Mouse (Mus musculus) kidney, embryonic 16.5 days (tissue): ENCODE data around the gene Arhgap21. TPM values are rescaled to one million over a fixed set of nuclear protein-coding genes. Genes with fewer than 3 reads are reported as not detected.
A peak's percentile ranks its signal among the peaks of the same experiment; 100 is the strongest.

Experiments
- ATAC-seq: fragments of 200-750 bp; cut with Nextera tagmentation; 2 replicates; pipeline ENCODE4 v1.8.0; 2017; ENCODE audit warnings: moderate TSS enrichment; ENCODE audit not compliant: low FRiP score, low TSS enrichment
- H3K27ac ChIP-seq: fragments of 300-500 bp; sonication (generic); 2 replicates; pipeline ENCODE4 v1.5.1; 2014; ENCODE audit warnings: low read length
- H3K27me3 ChIP-seq: fragments of 300-500 bp; sonication (generic); 2 replicates; pipeline ENCODE4 v1.6.1; 2014; ENCODE audit warnings: low read length, control low read depth, mixed read lengths; ENCODE audit not compliant: insufficient read depth
- H3K36me3 ChIP-seq: fragments of 300-500 bp; sonication (generic); 2 replicates; pipeline ENCODE4 v1.6.1; 2014; ENCODE audit warnings: low read length, control low read depth, mixed read lengths; ENCODE audit not compliant: insufficient read depth
- H3K4me1 ChIP-seq: fragments of 300-500 bp; sonication (generic); 2 replicates; pipeline ENCODE4 v1.6.1; 2014; ENCODE audit warnings: low read length, control low read depth, mixed read lengths; ENCODE audit not compliant: insufficient read depth
- H3K4me2 ChIP-seq: fragments of 300-500 bp; sonication (generic); replicated peaks from 2 replicates; pipeline ENCODE4 v1.6.1; 2014; ENCODE audit warnings: low read depth, low read length
- H3K4me3 ChIP-seq: fragments of 300-500 bp; sonication (generic); 2 replicates; pipeline ENCODE4 v1.5.1; 2014; ENCODE audit warnings: mild to moderate bottlenecking, low read length
- H3K9ac ChIP-seq: fragments of 300-500 bp; sonication (generic); replicated peaks from 2 replicates; pipeline ENCODE4 v1.6.1; 2014; ENCODE audit warnings: low read length
- H3K9me3 ChIP-seq: fragments of 300-500 bp; sonication (generic); 2 replicates; pipeline ENCODE4 v1.6.1; 2016; ENCODE audit warnings: low read length, control low read depth
- WGBS: fragments of 180-500 bp; shearing (Covaris S2); extraction: QIAGEN DNeasy Blood & Tissue Kit; methylation state at CpG from one replicate; pipeline ENCODE4 v1.1.7; 2014; 5-methylcytosine and 5-hydroxymethylcytosine counted together
- polyA plus RNA-seq: library from polyadenylated mRNA; unstranded; fragments of >200 nt; fragmentation: Nextera tagmentation; extraction: Ambion mirVana; gene quantifications from 2 replicates; pipeline ENCODE4 v1.2.1, GENCODE M21; 2015

Gene Arhgap21
- polyA plus RNA-seq, 1 experiment from 2014 or later, result 9.2 TPM

DNA sequence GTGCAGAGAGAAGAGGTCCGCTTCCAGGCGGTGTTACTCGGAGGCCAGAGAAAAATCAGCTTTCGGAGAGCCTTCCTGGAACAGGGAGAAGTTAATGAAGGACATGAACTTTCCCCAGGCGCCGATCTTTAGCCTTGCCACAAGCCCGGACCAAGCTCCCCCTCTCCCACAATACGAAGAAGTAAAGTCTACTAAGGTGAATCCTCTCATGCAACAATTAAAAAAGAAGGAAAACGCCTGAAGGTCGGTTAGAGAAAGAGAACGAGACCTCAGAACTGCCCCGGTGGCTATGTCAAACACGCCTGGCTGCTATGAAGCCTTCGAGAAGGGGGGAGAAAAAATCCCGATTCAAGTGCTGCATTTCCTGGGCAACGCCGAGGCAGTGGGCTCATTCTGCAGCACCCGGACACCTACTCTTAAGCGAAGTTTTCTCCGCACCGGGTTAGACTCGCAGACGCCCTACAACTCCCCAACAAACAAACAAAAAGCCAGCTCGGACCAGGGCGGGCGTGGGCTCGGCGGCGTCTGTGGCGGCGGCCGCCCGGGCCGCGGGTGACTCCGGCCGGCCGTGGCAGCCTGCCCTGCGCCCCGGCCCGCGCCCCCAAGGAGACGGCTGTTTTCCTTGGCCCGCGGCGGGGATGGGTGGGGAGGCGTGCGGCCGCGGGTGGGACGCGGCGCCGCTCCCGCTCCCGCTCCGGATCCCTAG is 882 bp downstream of the Arhgap21 start:
- Histone ChIP-seq H3K4me2 (peak overlapping the region; percentile 91), H3K27me3 (no peaks in the 10 kb centered on the region), H3K9me3 (no peaks in the 10 kb centered on the region), H3K4me3 (peak overlapping the region; percentile 87), H3K9ac (peak overlapping the region; percentile 97), H3K36me3 (no peaks in the 10 kb centered on the region), H3K4me1 (peaks cover 24% of the 10 kb centered on the region), H3K27ac (peak overlapping the region; percentile 94)
- under 1% methylated on average over 53 of the region's 57 CpGs for WGBS
- ATAC-seq, result peak; percentile 5; the same call in 1 of the 2 replicates

DNA sequence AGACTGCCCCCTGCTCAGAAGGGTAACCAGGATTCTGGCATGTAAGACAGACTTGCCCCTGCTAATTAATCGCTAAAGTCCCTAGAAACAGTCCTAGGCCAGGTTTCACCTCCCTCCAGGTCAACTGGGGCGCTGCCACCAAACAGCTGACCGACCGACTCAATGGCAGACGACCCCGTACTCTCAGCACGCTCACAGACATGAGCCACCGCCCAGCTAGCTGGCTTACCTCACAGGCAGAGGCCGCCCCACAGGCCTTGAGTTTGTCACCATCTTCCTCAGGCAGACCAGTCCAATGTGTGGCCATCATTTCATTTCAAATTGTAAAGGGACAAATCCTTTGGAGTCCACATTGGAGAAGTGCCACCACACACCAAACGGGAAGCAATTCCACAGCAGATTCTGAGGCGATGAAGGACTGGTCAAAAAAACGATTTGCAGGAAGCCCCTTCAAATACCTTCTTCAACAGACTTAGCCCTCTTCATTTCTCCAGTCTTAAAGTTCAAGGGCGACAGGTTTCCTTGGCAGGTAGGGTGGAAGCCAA is 1.5 kb downstream of the Arhgap21 start:
- Histone ChIP-seq H3K36me3 (no peaks in the 10 kb centered on the region), H3K4me2 (peak overlapping the region; percentile 91), H3K27me3 (no peaks in the 10 kb centered on the region), H3K4me3 (peak overlapping the region; percentile 87), H3K9ac (peak overlapping the region; percentile 97), H3K27ac (peak overlapping the region; percentile 94), H3K4me1 (peaks cover 27% of the 10 kb centered on the region), H3K9me3 (no peaks in the 10 kb centered on the region)
- no peak for ATAC-seq
- 2% methylated on average over 13 of the region's 13 CpGs for WGBS

DNA sequence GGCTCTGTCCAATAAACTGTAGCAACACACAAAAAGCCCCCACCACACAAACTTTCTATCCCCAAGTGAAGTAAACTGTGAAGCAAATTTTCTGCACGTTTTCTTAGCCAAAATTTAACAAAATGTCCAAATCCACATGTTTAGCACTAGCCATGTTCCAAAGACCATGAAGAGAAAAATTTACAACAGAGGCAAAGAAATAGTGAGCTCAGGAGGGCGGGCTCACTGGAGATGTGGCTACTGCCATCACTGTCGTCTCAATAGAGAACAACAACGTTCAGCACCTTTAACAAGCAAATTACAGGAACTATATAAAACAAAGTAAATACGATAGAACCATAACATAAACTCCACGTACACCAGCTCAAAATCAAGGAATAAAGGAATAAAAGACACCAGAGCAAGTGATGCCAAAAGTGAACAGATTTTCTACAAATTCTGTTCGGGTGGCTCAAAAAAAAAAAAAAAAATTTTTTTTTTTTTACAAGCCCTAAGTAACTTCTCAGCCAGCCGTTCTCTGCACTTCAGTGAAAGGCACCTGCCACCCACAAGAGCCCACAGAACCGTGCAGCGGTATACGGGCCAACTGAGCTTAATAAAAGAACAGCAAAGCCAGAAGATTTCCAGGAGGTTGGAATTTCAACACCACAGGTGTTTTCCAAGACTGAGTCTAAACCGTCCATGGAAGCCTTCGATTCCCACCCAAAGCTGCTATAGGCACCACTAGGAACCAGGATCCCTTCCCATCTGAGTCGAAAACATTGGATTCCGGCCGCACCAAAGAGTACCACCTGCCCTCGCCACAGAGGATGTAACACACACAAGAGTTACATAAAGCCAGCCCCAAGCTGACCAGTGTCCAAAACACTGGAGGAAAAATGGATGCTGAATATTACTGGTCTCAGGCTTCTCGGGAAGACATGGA is 2.2 kb downstream of the Arhgap21 start:
- Histone ChIP-seq H3K9ac (peak overlapping the region; percentile 97), H3K27me3 (no peaks in the 10 kb centered on the region), H3K4me3 (peak overlapping the region; percentile 87), H3K9me3 (no peaks in the 10 kb centered on the region), H3K36me3 (no peaks in the 10 kb centered on the region), H3K4me2 (peak overlapping the region; percentile 91), H3K4me1 (peaks cover 31% of the 10 kb centered on the region), H3K27ac (no peak overlapping the region)
- WGBS, result 33% methylated on average over 18 of the region's 18 CpGs
- no peak for ATAC-seq

DNA sequence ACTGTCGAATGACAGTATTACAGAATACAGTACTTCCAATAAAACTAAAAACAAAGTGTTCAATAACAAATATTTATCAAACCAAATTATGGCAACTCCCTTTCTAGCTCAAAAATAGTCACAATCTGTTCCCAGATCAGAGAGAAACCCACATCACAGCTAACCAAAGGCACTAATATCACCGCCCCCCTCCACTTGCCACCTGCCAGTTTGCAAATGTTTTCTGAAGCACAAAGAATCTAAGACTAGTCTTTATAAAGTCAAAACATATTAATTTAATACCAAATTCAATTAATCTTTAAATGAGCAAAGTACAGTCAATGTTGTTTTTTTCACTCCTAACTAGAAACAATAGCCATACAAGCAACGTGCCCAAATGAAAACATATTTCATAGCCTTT is 3.3 kb downstream of the Arhgap21 start:
- Histone ChIP-seq H3K4me2 (peak overlapping the region; percentile 91), H3K27ac (no peak overlapping the region), H3K9me3 (no peaks in the 10 kb centered on the region), H3K4me3 (no peak overlapping the region), H3K36me3 (no peaks in the 10 kb centered on the region), H3K9ac (no peak overlapping the region), H3K27me3 (no peaks in the 10 kb centered on the region), H3K4me1 (peaks cover 37% of the 10 kb centered on the region)
- no peak for ATAC-seq
- WGBS, result 72% methylated on average over 3 of the region's 3 CpGs

DNA sequence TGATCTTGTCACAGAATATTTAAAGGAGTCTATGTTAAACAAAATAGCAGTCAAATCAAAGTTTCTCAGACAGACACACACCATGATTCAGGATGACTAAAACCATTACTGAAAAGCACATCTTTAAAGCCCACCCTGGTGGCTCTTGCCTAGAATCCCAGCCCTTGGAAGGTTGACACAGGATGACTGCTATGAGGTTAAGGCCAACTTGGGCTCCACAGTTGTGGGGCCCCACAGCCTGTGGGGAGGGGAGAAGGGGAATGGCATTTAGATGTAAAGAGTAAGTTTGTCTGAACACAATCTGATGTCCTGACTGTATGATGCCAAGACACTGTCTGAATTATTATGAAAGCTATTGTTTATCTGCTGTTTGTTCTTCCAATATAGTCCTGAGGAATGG is 4.2 kb downstream of the Arhgap21 start:
- Histone ChIP-seq H3K27ac (no peak overlapping the region), H3K9me3 (no peaks in the 10 kb centered on the region), H3K27me3 (no peaks in the 10 kb centered on the region), H3K36me3 (no peaks in the 10 kb centered on the region), H3K9ac (no peak overlapping the region), H3K4me1 (peaks cover 32% of the 10 kb centered on the region), H3K4me3 (no peak overlapping the region), H3K4me2 (no peak overlapping the region)
- no peak for ATAC-seq

DNA sequence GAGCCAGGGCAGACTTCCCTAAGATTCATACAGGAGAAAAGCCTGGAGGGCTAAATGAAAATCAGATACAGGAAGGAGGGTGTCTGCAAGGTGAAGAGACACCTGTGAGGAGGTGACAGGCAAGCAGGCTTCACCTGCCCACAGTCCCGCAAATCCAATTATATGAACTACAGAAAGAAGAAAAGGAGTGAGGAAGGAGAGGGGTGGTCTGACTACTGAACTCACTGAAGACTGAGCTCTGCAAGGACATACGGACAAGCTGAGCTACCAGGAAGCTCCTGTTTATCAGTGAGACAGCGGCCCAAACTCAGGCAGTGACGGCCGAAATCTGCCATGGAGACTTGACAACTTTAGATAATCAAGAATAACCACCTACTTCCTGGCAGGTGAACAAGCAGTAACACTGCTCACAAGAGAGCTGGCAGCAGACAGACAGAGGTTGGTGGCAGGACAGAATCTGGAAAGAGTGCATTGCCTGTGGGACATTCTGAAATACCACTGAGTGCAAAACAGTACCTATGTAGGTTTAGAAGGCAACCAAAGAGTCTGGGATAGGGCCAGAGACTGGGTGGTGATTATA is 5.4 kb downstream of the Arhgap21 start:
- Histone ChIP-seq H3K36me3 (no peaks in the 10 kb centered on the region), H3K9me3 (no peaks in the 10 kb centered on the region), H3K27ac (no peak overlapping the region), H3K4me3 (no peak overlapping the region), H3K4me1 (peaks cover 32% of the 10 kb centered on the region), H3K27me3 (no peaks in the 10 kb centered on the region), H3K4me2 (no peak overlapping the region), H3K9ac (no peak overlapping the region)
- no peak for ATAC-seq
- WGBS, result 89% methylated on average over 5 of the region's 5 CpGs

DNA sequence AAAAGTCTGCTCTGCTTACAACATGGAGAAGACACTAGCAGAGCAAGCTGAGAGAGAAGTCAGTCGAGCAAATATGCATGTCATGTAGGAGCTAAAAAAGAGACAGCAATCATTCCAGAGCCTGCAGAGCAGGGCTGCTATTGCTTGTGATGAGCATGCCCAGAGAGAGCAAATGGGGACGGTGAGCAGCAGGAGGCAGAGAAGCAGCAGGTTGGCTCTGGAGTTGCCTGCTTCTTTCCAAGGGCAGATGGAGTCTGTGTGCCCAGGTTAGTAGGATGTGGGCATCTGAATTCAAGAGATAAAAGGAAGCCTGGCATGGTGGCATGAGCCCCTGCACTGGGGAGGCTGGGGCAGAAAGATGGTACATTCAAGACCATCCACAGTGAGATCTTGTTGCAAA is 6.4 kb downstream of the Arhgap21 start:
- Histone ChIP-seq H3K27ac (no peak overlapping the region), H3K4me1 (peaks cover 32% of the 10 kb centered on the region), H3K36me3 (no peaks in the 10 kb centered on the region), H3K4me3 (no peak overlapping the region), H3K27me3 (no peaks in the 10 kb centered on the region), H3K4me2 (no peak overlapping the region), H3K9ac (no peak overlapping the region), H3K9me3 (no peaks in the 10 kb centered on the region)
- WGBS, result 38% methylated on average over 2 of the region's 2 CpGs
- 0 out of 2 replicates have a peak, but pooled peaks have one; percentile 18 for ATAC-seq

DNA sequence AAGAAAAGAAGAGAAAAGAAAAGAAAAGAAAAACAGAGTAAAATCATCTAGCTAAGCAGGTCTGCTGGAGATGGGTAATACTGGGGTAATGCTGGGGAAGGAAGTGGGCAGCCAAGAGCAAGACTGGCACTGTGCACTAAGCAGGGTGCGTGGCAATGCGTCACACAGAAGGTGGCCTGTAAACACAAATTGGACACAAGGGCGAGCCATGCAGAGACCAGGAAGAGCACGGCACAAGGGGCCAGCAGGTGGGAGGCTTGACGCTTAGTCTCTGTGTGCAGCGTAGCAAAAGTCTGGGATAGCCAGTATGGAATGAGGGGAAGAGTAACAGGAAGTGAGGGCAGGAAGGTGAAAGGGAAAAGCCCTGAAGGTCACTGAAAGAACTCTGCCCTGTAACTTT is 6.9 kb downstream of the Arhgap21 start:
- Histone ChIP-seq H3K36me3 (no peaks in the 10 kb centered on the region), H3K4me3 (no peak overlapping the region), H3K4me2 (no peak overlapping the region), H3K27ac (no peak overlapping the region), H3K27me3 (no peaks in the 10 kb centered on the region), H3K9me3 (no peaks in the 10 kb centered on the region), H3K9ac (no peak overlapping the region), H3K4me1 (peaks cover 29% of the 10 kb centered on the region)
- 51% methylated on average over 6 of the region's 6 CpGs for WGBS
- no peak for ATAC-seq

DNA sequence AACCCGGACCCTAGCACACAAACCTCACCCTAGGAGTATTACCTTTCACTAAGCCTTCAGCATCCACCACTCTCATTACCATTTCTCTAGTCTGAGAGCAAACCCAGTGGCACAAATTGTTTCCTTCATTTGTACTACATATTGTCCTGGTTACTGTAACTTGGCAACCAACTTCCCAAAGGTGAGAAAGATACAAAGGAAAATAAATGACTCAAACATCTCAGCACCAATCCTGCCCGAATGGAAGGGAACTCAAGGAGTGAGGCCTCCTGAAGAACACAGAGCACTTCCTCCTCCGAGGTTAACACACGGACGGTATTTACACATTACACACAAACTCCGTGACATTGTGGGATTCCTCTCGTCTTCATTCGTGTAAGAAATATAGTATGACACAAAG is 7.4 kb downstream of the Arhgap21 start:
- no peak overlapping the region for H3K4me3 ChIP-seq
- H3K9me3 ChIP-seq, result no peaks in the 10 kb centered on the region
- H3K9ac ChIP-seq, result no peak overlapping the region
- H3K36me3 ChIP-seq, result no peaks in the 10 kb centered on the region
- peaks cover 26% of the 10 kb centered on the region for H3K4me1 ChIP-seq
- no peaks in the 10 kb centered on the region for H3K27me3 ChIP-seq
- no peak overlapping the region for H3K27ac ChIP-seq
- no peak overlapping the region for H3K4me2 ChIP-seq
- ATAC-seq, result no peak
- 63% methylated on average over 8 of the region's 8 CpGs for WGBS
